Mouse (Mus musculus): Measurements from ENCODE around the gene Pfkm. TPM values are rescaled to one million over a fixed set of nuclear protein-coding genes. Genes with fewer than 3 reads are reported as not detected.

Pfkm gene
- polyA plus RNA-seq, 1 experiment from 2014 or later = 26.7 TPM

GRCm38 (mm10) chr15:98161026-98161805 lies 68.8 kb downstream of the Pfkm start:
- H3K4me2 ChIP-seq = no peak overlapping the region
- H3K27me3 ChIP-seq = peaks cover 34% of the 10 kb centered on the region
- H3K27ac ChIP-seq = no peak overlapping the region
- no peak overlapping the region for H3K9ac ChIP-seq
- 58% methylated on average over 19 of the region's 19 CpGs for WGBS (ENCODE audit: insufficient replicate concordance)
- DNase-seq (no peak), ATAC-seq (ENCODE audit: low read depth) (no peak)
- no peak overlapping the region for H3K4me3 ChIP-seq (replicated peaks)
- no peaks in the 10 kb centered on the region for H3K4me1 ChIP-seq (replicated peaks)
- no peaks in the 10 kb centered on the region for H3K9me3 ChIP-seq (replicated peaks)
- no peaks in the 10 kb centered on the region for H3K36me3 ChIP-seq

GRCm38 (mm10) chr15:98162561-98162960 lies 70.2 kb downstream of the Pfkm start:
- H3K9ac ChIP-seq = no peak overlapping the region
- DNase-seq (no peak), ATAC-seq (ENCODE audit: low read depth) (no peak)
- 48% methylated on average over 4 of the region's 4 CpGs for WGBS (ENCODE audit: insufficient replicate concordance)
- no peak overlapping the region for H3K27ac ChIP-seq
- peaks cover 3% of the 10 kb centered on the region for H3K4me1 ChIP-seq (replicated peaks)
- no peaks in the 10 kb centered on the region for H3K9me3 ChIP-seq (replicated peaks)
- no peak overlapping the region for H3K4me3 ChIP-seq (replicated peaks)
- peaks cover 48% of the 10 kb centered on the region for H3K27me3 ChIP-seq
- no peaks in the 10 kb centered on the region for H3K36me3 ChIP-seq
- H3K4me2 ChIP-seq = no peak overlapping the region

GRCm38 (mm10) chr15:98165525-98165924 lies 73.1 kb downstream of the Pfkm start, which contains the start of gene Asb8:
Gene Asb8 (minus strand): TSS chr15:98165625.
- Histone ChIP-seq H3K4me2 (no peak within 1 kb of the TSS), H3K27ac (no peak within 1 kb of the TSS), H3K4me1 (replicated peaks) (peaks cover 9% of the 10 kb centered on the region), H3K9ac (no peak within 1 kb of the TSS), H3K36me3 (no peaks in the 10 kb centered on the region), H3K9me3 (replicated peaks) (no peaks in the 10 kb centered on the region), H3K27me3 (peaks cover 73% of the 10 kb centered on the region), H3K4me3 (replicated peaks) (no peak within 1 kb of the TSS)
- 70% methylated on average over 5 of the region's 5 CpGs for WGBS (ENCODE audit: insufficient replicate concordance)
- no peak for DNase-seq
- ATAC-seq (ENCODE audit: low read depth) = no peak

GRCm38 (mm10) chr15:98166963-98167644 lies 74.7 kb downstream of the Pfkm start, which contains the start of gene Ccdc184:
Gene Ccdc184 (plus strand): TSS chr15:98167158.
- H3K4me2 ChIP-seq = peak within 1 kb of the TSS; percentile 24

GRCm38 (mm10) chr15:98167645-98168621 lies 75.5 kb downstream of the Pfkm start:
- WGBS (ENCODE audit: insufficient replicate concordance) = 4% methylated on average over 69 of the region's 69 CpGs
- Histone ChIP-seq H3K27me3 (peaks cover 88% of the 10 kb centered on the region), H3K4me1 (replicated peaks) (peaks cover 9% of the 10 kb centered on the region), H3K36me3 (no peaks in the 10 kb centered on the region), H3K9me3 (replicated peaks) (no peaks in the 10 kb centered on the region), H3K4me2 (peak overlapping the region; percentile 24), H3K9ac (no peak overlapping the region), H3K27ac (no peak overlapping the region), H3K4me3 (replicated peaks) (peak overlapping the region; percentile 29)
- ATAC-seq (ENCODE audit: low read depth) (no peak), DNase-seq (no peak)

More at GRCm38 (mm10) chr15:98166963-98167644, 74.7 kb downstream of the Pfkm start, which contains the start of gene Ccdc184:
- Histone ChIP-seq H3K4me1 (replicated peaks) (peaks cover 9% of the 10 kb centered on the region), H3K27ac (no peak within 1 kb of the TSS), H3K4me3 (replicated peaks) (peak within 1 kb of the TSS; percentile 29), H3K9ac (no peak within 1 kb of the TSS), H3K9me3 (replicated peaks) (no peaks in the 10 kb centered on the region), H3K27me3 (peaks cover 86% of the 10 kb centered on the region), H3K36me3 (no peaks in the 10 kb centered on the region)
- no peak for ATAC-seq (ENCODE audit: low read depth)
- 8% methylated on average over 18 of the region's 18 CpGs for WGBS (ENCODE audit: insufficient replicate concordance)
- DNase-seq = no peak

GRCm38 (mm10) chr15:98168622-98169004 lies 76.2 kb downstream of the Pfkm start:
- Histone ChIP-seq H3K27ac (no peak overlapping the region), H3K9ac (no peak overlapping the region), H3K4me2 (no peak overlapping the region), H3K27me3 (peaks cover 95% of the 10 kb centered on the region), H3K4me1 (replicated peaks) (peaks cover 9% of the 10 kb centered on the region), H3K36me3 (no peaks in the 10 kb centered on the region), H3K4me3 (replicated peaks) (no peak overlapping the region), H3K9me3 (replicated peaks) (no peaks in the 10 kb centered on the region)
- WGBS (ENCODE audit: insufficient replicate concordance) = 6% methylated on average over 19 of the region's 19 CpGs
- no peak for DNase-seq
- ATAC-seq (ENCODE audit: low read depth) = no peak

GRCm38 (mm10) chr15:98170365-98170764 lies 78.0 kb downstream of the Pfkm start:
- no peak overlapping the region for H3K4me2 ChIP-seq
- H3K27me3 ChIP-seq = peaks cover 89% of the 10 kb centered on the region
- no peaks in the 10 kb centered on the region for H3K9me3 ChIP-seq (replicated peaks)
- H3K4me1 ChIP-seq (replicated peaks) = peaks cover 9% of the 10 kb centered on the region
- 17% methylated on average over 7 of the region's 7 CpGs for WGBS (ENCODE audit: insufficient replicate concordance)
- no peak overlapping the region for H3K27ac ChIP-seq
- DNase-seq = no peak
- H3K9ac ChIP-seq = no peak overlapping the region
- ATAC-seq (ENCODE audit: low read depth) = no peak
- H3K36me3 ChIP-seq = no peaks in the 10 kb centered on the region
- H3K4me3 ChIP-seq (replicated peaks) = no peak overlapping the region

- DNase-seq = no peak
- ATAC-seq (ENCODE audit: low read depth) = no peak
- H3K27me3 ChIP-seq = peaks cover 88% of the 10 kb centered on the region
- no peak overlapping the region for H3K9ac ChIP-seq
- no peaks in the 10 kb centered on the region for H3K36me3 ChIP-seq
- H3K4me1 ChIP-seq (replicated peaks) = peaks cover 9% of the 10 kb centered on the region
- H3K27ac ChIP-seq = no peak overlapping the region
- no peak overlapping the region for H3K4me2 ChIP-seq
- no peak overlapping the region for H3K4me3 ChIP-seq (replicated peaks)
- H3K9me3 ChIP-seq (replicated peaks) = no peaks in the 10 kb centered on the region
- 47% methylated on average over 9 of the region's 9 CpGs for WGBS (ENCODE audit: insufficient replicate concordance)
These were observed 78.5 kb downstream of the Pfkm start for GRCm38 (mm10) chr15:98170917-98171316.

GRCm38 (mm10) chr15:98172113-98172512 lies 79.7 kb downstream of the Pfkm start:
- Histone ChIP-seq H3K27me3 (peaks cover 86% of the 10 kb centered on the region), H3K9ac (no peak overlapping the region), H3K4me2 (no peak overlapping the region), H3K36me3 (no peaks in the 10 kb centered on the region), H3K9me3 (replicated peaks) (no peaks in the 10 kb centered on the region), H3K27ac (no peak overlapping the region), H3K4me1 (replicated peaks) (peaks cover 9% of the 10 kb centered on the region), H3K4me3 (replicated peaks) (no peak overlapping the region)
- DNase-seq = no peak
- no peak for ATAC-seq (ENCODE audit: low read depth)
- 60% methylated on average over 5 of the region's 5 CpGs for WGBS (ENCODE audit: insufficient replicate concordance)

- Histone ChIP-seq H3K36me3 (no peaks in the 10 kb centered on the region), H3K27me3 (peaks cover 74% of the 10 kb centered on the region), H3K27ac (no peak overlapping the region), H3K9me3 (replicated peaks) (no peaks in the 10 kb centered on the region), H3K4me3 (replicated peaks) (no peak overlapping the region), H3K4me2 (no peak overlapping the region), H3K9ac (no peak overlapping the region), H3K4me1 (replicated peaks) (no peaks in the 10 kb centered on the region)
- DNase-seq = no peak
- ATAC-seq (ENCODE audit: low read depth) = no peak
- WGBS (ENCODE audit: insufficient replicate concordance) = 35% methylated on average over 8 of the region's 8 CpGs
These were observed 81.4 kb downstream of the Pfkm start for GRCm38 (mm10) chr15:98173821-98174220.

GRCm38 (mm10) chr15:98177320-98177719 lies 84.9 kb downstream of the Pfkm start:
- Histone ChIP-seq H3K9ac (no peak overlapping the region), H3K9me3 (replicated peaks) (no peaks in the 10 kb centered on the region), H3K27ac (no peak overlapping the region), H3K4me3 (replicated peaks) (no peak overlapping the region), H3K4me1 (replicated peaks) (peaks cover 13% of the 10 kb centered on the region), H3K27me3 (peaks cover 55% of the 10 kb centered on the region), H3K36me3 (no peaks in the 10 kb centered on the region), H3K4me2 (no peak overlapping the region)
- WGBS (ENCODE audit: insufficient replicate concordance) = 47% methylated on average over 3 of the region's 3 CpGs
- no peak for DNase-seq
- no peak for ATAC-seq (ENCODE audit: low read depth)
